In genomic region chr4:125450602-125451321, GRCm38 (mm10) we compare ENCODE assay signal across 23 mouse cellular contexts. TPM values are rescaled to one million over a fixed set of nuclear protein-coding genes. Genes with fewer than 3 reads are reported as not detected.
DNase-seq lines count a peak whose midpoint lies in the region; ATAC-seq and TF ChIP-seq lines count a peak whose summit lies in the region.
"Had no signal": no experiment of that assay in that cellular context is flagged by ENCODE, and none has a peak within 500 bp of the region (broad histone marks: within the 10 kb centered on the region; RNA-seq: fewer than 3 reads in every experiment).

No protein-coding gene starts in this region.

- intact Hi-C loops in left cerebral cortex, postnatal 36 days (cut with DNase I): no loop called here
- intact Hi-C loops in left cerebral cortex, adult 2 months (cut with DNase I): no loop called here

- peaks cover 10% of the 10 kb centered on the region for H3K4me1 ChIP-seq in hindbrain, embryonic 15.5 days (replicated peaks)
- peaks cover 31% of the 10 kb centered on the region for H3K4me1 ChIP-seq in midbrain, embryonic 15.5 days
- H3K4me1 ChIP-seq: intestine, embryonic 15.5 days; stomach, embryonic 15.5 days had no signal

- no peaks in the 10 kb centered on the region for H3K36me3 ChIP-seq in hindbrain, embryonic 15.5 days
- no peaks in the 10 kb centered on the region for H3K36me3 ChIP-seq in midbrain, embryonic 15.5 days (replicated peaks)
- H3K36me3 ChIP-seq: intestine, embryonic 15.5 days; stomach, embryonic 15.5 days had no signal

- H3K9ac ChIP-seq in hindbrain, embryonic 15.5 days: no peak overlapping the region
- H3K9ac ChIP-seq in midbrain, embryonic 15.5 days: no peak overlapping the region
- H3K9ac ChIP-seq: intestine, embryonic 15.5 days; lung, embryonic 14.5 days; stomach, embryonic 15.5 days had no signal

- peak; percentile 79 for DNase-seq in brain, embryonic 14.5 days (ENCODE audit: low read depth)
- peak; percentile 56 for DNase-seq in embryo, embryonic 10.5 days (ENCODE audit: low spot score)
- DNase-seq in thymus, postnatal 0 days (ENCODE audit: low spot score): no peak
- DNase-seq in left cerebral cortex, postnatal 36 days (ENCODE audit: low spot score in 2 of 2): no peak
- DNase-seq in right cerebral cortex, postnatal 36 days (ENCODE audit: low spot score in 2 of 2): no peak
- no peak for DNase-seq in left cerebral cortex, adult 2 months (ENCODE audit: extremely low spot score in 1 of 2, low spot score in 2 of 2)
- DNase-seq: adrenal gland, postnatal 10 days; cerebellum, adult 8-10 months; heart, adult 18-20 months; heart, postnatal 14 days; kidney, postnatal 10 days; layer of hippocampus, adult 9-11 months; left cerebral cortex, postnatal 4 days; lung, embryonic 14.5 days; spleen, adult 18-20 months; thymus, postnatal 4 days had no signal

- H3K4me2 ChIP-seq in hindbrain, embryonic 15.5 days: no peak overlapping the region
- no peak overlapping the region for H3K4me2 ChIP-seq in midbrain, embryonic 15.5 days
- H3K4me2 ChIP-seq: intestine, embryonic 15.5 days; liver, embryonic 11.5 days; lung, embryonic 14.5 days; stomach, embryonic 15.5 days had no signal

- no peaks in the 10 kb centered on the region for H3K9me3 ChIP-seq in hindbrain, embryonic 15.5 days
- no peaks in the 10 kb centered on the region for H3K9me3 ChIP-seq in midbrain, embryonic 15.5 days
- H3K9me3 ChIP-seq: intestine, embryonic 15.5 days; stomach, embryonic 15.5 days had no signal

- ATAC-seq in hindbrain, embryonic 15.5 days (ENCODE audit: low FRiP score, low read depth): peak; percentile 51; the same call in 1 of the 2 replicates
- ATAC-seq in midbrain, embryonic 15.5 days (replicated peaks): peak; percentile 74
- ATAC-seq: CD4-positive, CD25-positive, alpha-beta regulatory T cell, adult 4 months; intestine, embryonic 15.5 days had no signal

- 36% methylated on average over 7 of the region's 7 CpGs for WGBS in hindbrain, embryonic 15.5 days
- WGBS in midbrain, embryonic 15.5 days: 32% methylated on average over 7 of the region's 7 CpGs

- no peaks in the 10 kb centered on the region for H3K27me3 ChIP-seq in hindbrain, embryonic 15.5 days
- H3K27me3 ChIP-seq in midbrain, embryonic 15.5 days (replicated peaks): no peaks in the 10 kb centered on the region
- H3K27me3 ChIP-seq: intestine, embryonic 15.5 days had no signal

- H3K4me3 ChIP-seq in hindbrain, embryonic 15.5 days: no peak overlapping the region
- no peak overlapping the region for H3K4me3 ChIP-seq in midbrain, embryonic 15.5 days
- H3K4me3 ChIP-seq in left cerebral cortex, adult 2 months: no peak overlapping the region
- H3K4me3 ChIP-seq: intestine, embryonic 15.5 days; stomach, embryonic 15.5 days had no signal

- TF ChIP-seq CTCF in brain, embryonic 14.5 days (IDR thresholded peaks at IDR 0.05; ENCODE audit: borderline replicate concordance, extremely low read depth, insufficient read depth, insufficient read length): no peak
- no peak for TF ChIP-seq CTCF in left cerebral cortex, adult 2 months (IDR thresholded peaks at IDR 0.05)

- peak overlapping the region; percentile 27; the same call in 1 of the 2 replicates for H3K27ac ChIP-seq in hindbrain, embryonic 15.5 days (replicated peaks)
- peak overlapping the region; percentile 43 for H3K27ac ChIP-seq in midbrain, embryonic 15.5 days
- no peak overlapping the region for H3K27ac ChIP-seq in left cerebral cortex, adult 2 months
- H3K27ac ChIP-seq: intestine, embryonic 15.5 days; stomach, embryonic 15.5 days had no signal

- TF ChIP-seq POLR2A in brain, embryonic 14.5 days (IDR thresholded peaks at IDR 0.05; ENCODE audit: borderline replicate concordance, extremely low read depth, insufficient read depth, insufficient read length, poor library complexity, severe bottlenecking): no peak

RNA-seq across cellular contexts. Expression of gene Grik3, which starts 39.7 kb away (rescaled TPM):
- 28.2 and 37.1 TPM in 2 replicates for polyA plus RNA-seq in brain, embryonic 14.5 days (2012; rRNA removed)
- 5.4 and 5.5 TPM in 2 replicates for polyA plus RNA-seq in hindbrain, embryonic 15.5 days (2015; fragmentation: Nextera tagmentation; extraction: Ambion mirVana)
- 4.8 and 5.3 TPM in 2 replicates for polyA plus RNA-seq in midbrain, embryonic 15.5 days (2015; fragmentation: Nextera tagmentation; extraction: Ambion mirVana)
- 0.03 TPM in 1 of 2 replicates, not detected in the other for polyA plus RNA-seq in thymus, postnatal 0 days (2015; fragmentation: Nextera tagmentation; extraction: Ambion mirVana)
- 10 to 100 TPM; 44.9 to 48.6 TPM for total RNA-seq in left cerebral cortex, postnatal 36 days (2021)
- total RNA-seq in left cerebral cortex, adult 2 months (2021): 10 to 100 TPM; 42.3 to 45.8 TPM
- total RNA-seq: megakaryocyte progenitor cell, adult 5-6 weeks had no signal
- polyA plus RNA-seq: CD4-positive, CD25-positive, alpha-beta regulatory T cell, adult 4 months; lung, embryonic 14.5 days had no signal

Comparison
In these comparisons a context has a peak if more than half of its experiments do, and no peak if none do; other contexts are left out.
1. DNase-seq: peak in brain, embryonic 14.5 days (single experiment) and embryo, embryonic 10.5 days (single experiment); none in thymus, postnatal 0 days (single experiment), left cerebral cortex, postnatal 36 days (0 of 2), right cerebral cortex, postnatal 36 days (0 of 2) and left cerebral cortex, adult 2 months (0 of 2).